Mouse (Mus musculus): ENCODE results near the gene Runx3.

The Runx3 gene

DNA sequence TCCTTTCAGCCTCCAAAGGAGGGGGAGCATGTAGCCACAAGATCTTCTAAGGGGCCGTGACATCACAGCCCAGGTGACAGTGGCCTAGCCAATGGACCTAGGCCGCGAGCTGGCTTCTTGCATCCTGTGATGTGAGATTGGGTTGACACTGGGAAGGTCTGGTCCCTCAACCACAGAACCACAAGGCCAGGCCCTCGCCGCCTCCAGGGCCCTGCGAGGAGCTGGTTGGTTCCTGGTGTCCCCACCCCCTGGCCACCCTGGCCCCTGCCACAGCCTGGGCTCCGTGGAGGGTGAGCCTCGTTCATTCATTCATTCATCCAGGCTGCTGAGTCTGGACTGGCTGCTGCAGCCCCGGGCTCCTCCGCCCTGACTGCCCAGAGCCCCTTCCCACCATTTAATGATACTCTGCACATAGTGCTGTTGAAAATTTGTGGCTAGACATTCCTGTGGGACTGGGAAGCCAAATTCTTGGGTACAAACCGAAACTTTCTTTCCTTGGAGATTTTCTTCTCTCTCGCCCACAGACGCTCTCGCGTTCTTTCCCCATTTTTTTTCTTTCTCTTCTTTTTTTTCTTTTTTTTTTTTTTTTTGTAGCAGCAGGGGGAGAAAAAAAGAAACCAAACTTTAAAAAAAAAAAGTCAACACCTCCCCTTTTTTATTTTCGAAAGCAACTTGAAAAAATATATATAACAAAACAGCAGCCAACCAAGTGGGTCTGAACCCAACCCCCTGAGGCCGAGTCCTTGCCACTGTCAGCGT lies at the start of gene Runx3:
TSS of gene Runx3 (plus strand) at position 311 of the 759 bp plus-strand sequence.
- peak; percentile 52 for DNase-seq (ENCODE audit: low read depth, low spot score)

GRCm38 (mm10) chr4:135072671-135073070 lies 47.8 kb upstream of the Runx3 start:
- DNase-seq (ENCODE audit: low read depth, low spot score) = no peak

DNA sequence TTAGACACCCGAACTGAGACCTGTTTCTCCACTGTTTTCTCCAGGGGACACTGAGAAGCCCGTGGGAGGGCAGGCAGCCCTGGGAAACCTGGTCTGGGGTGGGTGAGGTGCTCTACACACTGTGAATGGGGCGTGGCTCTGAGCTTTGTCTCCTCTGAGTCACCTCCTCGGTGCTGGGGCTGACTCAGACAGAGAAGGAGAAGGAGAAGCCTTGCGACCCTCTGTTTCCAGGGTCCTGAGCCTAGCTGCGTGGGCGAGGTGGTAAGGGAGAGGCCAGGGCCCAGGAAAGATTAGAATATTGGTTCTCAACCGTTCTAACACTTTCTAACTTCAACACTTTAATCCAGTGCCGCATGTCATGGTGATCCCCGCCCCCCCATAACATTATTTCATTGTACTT lies 46.9 kb upstream of the Runx3 start:
- DNase-seq (ENCODE audit: low read depth, low spot score) = no peak

DNA sequence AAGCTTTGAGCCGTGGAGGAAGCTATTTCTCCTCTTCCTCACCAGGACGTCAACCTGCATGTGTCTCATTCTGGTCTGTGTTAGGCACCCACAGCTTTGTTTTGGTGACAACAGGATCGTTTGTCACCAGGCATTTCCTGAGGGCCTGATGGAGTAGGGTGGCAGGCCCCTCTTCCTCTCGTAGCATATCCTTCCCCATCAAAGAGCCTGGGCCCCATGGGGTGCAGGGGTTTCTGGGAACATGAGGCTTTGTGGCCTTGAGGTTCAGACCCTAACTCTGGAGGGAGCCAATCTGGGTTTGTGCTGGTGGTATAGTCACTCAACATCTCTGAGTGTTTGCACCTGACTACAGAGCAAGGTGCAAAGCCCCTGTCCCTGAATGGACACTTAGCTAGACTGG lies 45.8 kb upstream of the Runx3 start:
- no peak for DNase-seq (ENCODE audit: low read depth, low spot score)

- no peak for DNase-seq (ENCODE audit: low read depth, low spot score)
Measured at GRCm38 (mm10) chr4:135075360-135075759, 45.1 kb upstream of the Runx3 start.

- DNase-seq (ENCODE audit: low read depth, low spot score) = no peak
Measured at GRCm38 (mm10) chr4:135076611-135077010, 43.8 kb upstream of the Runx3 start.

DNA sequence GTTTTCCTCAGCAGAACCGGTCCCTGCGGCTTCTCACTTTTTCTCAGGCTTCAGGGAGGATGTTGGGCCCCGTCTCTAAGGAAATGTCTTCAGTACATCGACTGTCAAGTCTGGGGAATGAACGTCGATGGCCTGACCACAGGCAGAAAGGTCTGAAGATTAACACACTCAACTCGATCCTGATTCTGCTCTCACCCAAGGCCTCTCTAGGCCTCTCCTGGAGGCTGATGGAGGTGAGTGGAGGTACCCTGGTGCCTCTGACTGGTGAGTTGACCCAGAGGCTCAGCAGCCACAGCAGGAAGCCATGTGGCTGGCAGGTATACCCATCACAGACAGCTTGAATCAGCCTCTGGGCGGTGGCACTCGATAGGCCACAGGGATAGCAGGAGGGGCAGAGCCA lies 43.3 kb upstream of the Runx3 start:
- no peak for DNase-seq (ENCODE audit: low read depth, low spot score)

GRCm38 (mm10) chr4:135079859-135080640 lies 40.4 kb upstream of the Runx3 start:
- DNase-seq (ENCODE audit: low read depth, low spot score) = peak; percentile 30

DNA sequence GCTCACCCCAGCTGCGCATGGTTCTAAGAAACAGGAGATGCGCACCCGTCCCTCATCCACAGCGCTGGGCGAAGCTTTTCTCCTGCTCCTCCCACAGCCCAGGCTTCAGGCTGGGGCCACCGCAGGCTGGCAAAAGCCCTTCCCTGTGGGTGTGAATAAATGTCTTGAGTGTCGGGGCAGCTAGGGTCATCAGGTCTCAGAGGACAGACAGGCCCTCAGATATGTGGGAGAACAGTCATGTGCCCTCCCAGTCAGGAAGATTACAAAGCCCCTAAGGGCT lies 39.9 kb upstream of the Runx3 start:
- DNase-seq (ENCODE audit: low read depth, low spot score) = no peak

- no peak for DNase-seq (ENCODE audit: low read depth, low spot score)
Measured at GRCm38 (mm10) chr4:135083089-135083488, 37.4 kb upstream of the Runx3 start.

DNA sequence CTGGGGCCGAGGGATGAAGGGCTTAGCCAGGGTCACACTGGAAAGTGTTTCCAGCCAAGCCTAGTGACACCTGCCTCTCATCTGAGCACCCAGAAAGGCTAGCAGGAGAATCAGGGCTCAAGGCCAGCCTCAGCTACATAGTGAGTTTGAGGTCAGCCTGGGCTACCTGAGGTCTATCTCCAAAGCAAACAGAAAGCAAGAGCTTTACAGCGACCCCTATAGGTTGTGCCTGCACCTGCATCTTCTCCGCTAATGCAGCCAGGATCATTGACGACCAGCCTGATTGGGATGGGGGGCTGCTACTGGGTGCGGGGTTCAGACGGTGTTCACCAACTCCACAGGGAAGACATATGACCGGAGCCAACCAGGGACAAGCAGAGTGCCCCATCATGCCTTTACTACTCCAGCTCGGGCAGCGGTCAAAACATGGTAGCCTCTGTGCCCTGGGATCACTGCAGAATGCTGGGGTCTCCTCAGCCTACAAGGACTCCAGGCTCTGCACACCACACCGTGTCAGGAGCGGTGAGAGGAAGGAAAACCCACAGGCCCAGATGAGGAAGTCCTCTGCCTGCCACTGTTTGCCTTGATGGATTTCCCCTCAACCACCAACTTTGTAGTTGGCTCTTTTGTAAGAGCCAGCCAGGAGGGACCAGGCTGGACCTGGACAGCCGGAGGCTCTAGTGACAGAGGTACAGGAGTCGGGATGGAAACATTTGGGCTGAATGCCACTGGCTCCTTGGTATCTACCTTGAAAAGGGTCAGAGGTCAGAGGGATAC lies 35.2 kb upstream of the Runx3 start:
- peak; percentile 45 for DNase-seq (ENCODE audit: low read depth, low spot score)

DNA sequence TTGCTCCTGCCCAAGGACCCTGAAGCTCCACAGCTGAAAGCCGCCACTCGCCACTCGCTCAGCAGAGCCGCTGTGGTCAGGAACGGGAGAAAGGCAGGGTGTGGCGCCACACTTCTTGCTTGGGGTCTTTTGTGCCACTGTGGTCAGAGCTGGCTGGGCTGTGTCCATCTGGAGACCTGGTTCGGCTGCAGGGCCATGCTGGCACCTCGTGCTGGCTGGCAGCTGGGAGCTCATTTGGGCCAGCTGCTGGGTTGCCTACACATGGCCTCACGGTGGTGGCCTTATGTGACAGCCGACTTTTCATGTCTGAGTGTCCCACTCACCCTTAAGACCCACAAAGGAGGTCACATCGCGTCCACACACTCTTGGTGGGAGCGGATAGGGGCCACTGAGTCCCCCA lies 29.8 kb upstream of the Runx3 start:
- DNase-seq (ENCODE audit: low read depth, low spot score) = no peak

DNA sequence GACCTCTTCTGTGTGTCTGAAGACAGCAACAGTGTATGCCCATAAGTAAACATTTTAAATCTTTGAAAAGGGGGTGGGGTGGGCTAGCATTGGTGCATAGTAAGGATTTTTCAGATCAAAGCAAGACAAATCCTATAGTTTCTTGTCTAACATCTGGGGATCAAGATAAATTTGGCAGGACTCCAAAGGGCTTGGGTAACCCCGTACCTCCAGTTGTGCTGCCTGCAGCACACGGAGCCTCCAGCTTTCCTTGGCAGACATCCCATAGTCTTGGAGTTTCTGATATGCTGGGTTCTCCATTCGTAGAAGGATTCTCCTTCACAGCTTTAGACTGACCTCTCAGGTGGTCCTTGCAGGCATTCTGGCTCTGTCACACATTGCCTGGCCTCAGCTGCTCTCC lies 27.6 kb upstream of the Runx3 start:
- no peak for DNase-seq (ENCODE audit: low read depth, low spot score)

GRCm38 (mm10) chr4:135095693-135096092 lies 24.8 kb upstream of the Runx3 start:
- DNase-seq (ENCODE audit: low read depth, low spot score) = no peak

- DNase-seq (ENCODE audit: low read depth, low spot score) = no peak
Measured at GRCm38 (mm10) chr4:135097910-135098891, 22.3 kb upstream of the Runx3 start.

GRCm38 (mm10) chr4:135102019-135102740 lies 18.3 kb upstream of the Runx3 start:
- no peak for DNase-seq (ENCODE audit: low read depth, low spot score)

DNA sequence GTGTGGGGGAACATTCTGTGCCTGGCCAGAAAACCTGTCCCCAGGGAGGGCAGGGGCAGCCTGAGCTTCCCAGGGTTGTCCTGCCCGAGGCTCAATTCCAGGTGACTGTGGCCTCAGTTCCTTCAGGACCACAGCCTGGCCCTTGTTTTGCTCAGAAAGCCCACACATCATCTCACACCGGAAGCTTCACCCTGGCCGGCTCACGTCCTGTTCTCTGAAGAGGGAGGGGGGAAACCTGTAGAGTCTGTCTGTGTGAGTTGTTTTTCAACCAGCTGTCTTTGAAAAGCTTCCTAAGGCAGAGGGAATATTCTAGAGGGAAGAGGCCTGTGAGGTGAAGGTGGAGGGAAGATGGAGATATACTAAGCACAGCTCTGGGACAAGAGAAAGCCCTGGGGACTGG lies 17.7 kb upstream of the Runx3 start:
- DNase-seq (ENCODE audit: low read depth, low spot score) = no peak

DNA sequence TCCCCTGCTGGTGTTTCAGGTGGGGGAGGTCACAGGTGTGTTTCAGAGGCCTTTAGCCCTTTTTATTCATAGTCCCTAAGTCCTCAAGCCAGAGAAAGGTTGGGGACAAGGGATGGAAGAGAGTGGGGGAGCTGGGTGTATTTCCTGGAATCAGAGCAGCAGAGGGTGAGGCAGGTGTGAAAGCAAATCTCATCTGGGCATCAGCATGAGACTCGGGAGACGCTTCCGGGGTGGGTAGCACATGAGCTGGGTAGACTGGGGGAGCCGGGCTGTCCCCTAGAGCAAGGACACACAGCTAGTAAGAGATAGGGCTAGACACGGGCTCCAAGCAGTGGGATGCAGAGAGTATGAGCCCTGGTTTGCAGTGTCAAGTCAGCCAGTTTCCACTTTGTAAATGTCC lies 16.7 kb upstream of the Runx3 start:
- DNase-seq (ENCODE audit: low read depth, low spot score) = no peak

- DNase-seq (ENCODE audit: low read depth, low spot score) = no peak
Measured at GRCm38 (mm10) chr4:135106968-135107367, 13.5 kb upstream of the Runx3 start.

DNA sequence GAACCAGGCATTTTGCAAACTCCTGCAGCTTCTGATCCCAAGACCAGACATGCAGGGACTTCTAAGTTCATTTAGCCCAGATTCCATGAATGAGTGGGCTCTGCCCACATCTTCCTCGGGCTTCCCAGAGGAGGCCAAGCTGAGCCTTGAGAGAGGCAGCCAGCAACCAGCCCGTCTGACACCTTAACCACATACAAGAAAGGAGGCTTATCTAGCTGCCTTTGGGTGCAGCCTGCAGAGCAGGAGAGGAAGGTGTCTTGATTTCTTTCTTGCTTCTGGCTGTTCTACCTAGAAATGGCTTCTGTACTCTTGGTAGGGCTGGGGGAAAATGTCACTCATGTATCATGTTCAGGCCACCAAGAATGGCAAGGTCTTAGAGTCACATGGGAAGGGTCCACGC lies 11.8 kb upstream of the Runx3 start:
- DNase-seq (ENCODE audit: low read depth, low spot score) = no peak

DNA sequence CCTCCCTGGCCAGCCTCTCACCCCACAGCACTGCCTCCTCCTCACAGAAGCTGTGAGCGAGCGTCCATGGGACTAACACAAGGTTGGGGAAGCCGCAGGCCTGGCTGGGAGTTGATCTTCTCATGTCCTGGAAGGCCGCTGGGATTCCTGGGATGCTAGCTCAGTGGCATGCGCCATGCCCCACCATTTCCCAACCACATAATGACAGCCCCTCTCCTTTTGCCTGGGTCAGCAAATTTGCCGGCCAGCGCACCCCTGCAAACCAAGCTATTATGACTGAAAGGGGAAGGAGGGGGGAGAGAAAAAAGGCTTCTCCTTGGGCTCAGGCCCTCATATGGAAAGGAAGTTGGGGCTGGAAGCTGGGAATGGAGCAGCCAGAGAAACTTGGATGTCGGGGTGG lies 6.8 kb upstream of the Runx3 start:
- no peak for DNase-seq (ENCODE audit: low read depth, low spot score)

Data from ZHBTc4 (cell line).